Mouse (Mus musculus): ENCODE measurements at regions not wholly inside any gene's neighbourhood (a gene's known extent, or its start where the extent isn't known, plus 50 kb on each side); places are given as distances from the start of the nearest gene placed in this dataset.

- no peak for DNase-seq
- intact Hi-C loops (cut with DNase I), result no loop called here
Measured at GRCm38 (mm10) chr13:38281712-38282111, 63.2 kb upstream of the Bmp6 start.

- intact Hi-C loops (cut with DNase I), result no loop called here
- DNase-seq, result no peak
Measured at GRCm38 (mm10) chr13:38287960-38288359, 56.9 kb upstream of the Bmp6 start.

GRCm38 (mm10) chr13:38288572-38289440 lies 56.1 kb upstream of the Bmp6 start:
- intact Hi-C loops (cut with DNase I), result no loop called here
- no peak for DNase-seq

DNA sequence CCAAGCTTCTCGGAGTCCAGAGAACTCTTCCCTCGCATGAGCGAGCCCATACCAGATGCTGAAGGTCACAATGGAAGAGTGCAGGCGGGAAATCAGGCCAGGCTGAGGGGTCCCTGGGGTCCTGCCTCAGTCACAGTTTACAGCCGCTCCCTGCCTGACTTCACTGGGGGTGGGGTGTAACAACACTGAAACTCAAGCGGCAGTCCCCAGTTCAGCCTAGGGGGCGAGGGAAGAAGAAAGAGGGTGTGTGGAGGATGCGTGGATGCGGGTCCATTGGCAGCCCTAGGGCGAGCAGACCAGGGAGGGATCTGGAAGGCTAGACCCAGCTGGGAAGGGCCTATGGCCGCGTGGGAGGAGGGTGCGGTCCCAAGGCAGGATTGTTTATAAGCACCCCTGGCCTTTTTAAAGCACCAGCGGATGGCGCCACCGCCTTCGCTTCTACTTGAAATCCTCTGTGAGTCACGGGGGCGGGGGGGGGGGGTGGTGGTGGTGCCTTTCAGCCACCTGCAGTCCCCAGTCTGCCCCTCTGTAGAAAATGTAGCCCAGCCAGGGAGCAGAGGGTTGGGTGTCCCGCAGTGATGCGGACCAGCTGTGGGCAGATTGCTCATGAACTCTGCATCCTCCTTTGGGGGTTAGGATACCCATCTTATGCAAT lies 54.5 kb upstream of the Bmp6 start:
- intact Hi-C loops (cut with DNase I), result no loop called here
- peak; percentile 9 for DNase-seq

DNA sequence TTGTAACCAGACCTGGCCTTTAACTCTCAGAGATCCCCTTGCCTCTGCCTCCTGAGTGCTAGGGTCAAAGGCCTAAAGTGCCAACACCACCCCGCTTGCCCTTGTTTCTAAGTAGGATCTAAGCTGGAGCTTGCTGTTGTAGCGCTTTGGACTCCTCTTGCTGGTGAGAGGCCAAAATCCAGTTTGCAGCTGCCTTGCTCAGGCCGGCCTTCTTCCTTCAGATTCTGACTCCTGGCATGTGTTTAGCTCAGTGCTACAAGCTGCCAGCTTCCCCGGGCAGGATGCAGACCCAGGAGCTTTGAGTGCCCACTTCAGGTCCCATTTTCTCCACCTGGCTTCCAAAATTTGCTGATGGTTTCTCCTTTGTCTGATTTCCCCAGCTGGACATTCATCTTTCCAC lies 53.4 kb upstream of the Bmp6 start:
- DNase-seq, result peak; percentile 3
- intact Hi-C loops (cut with DNase I), result no loop called here
